9 mouse cellular contexts compared by ENCODE assay signal in genomic region chr19:5704801-5705571, GRCm38 (mm10). TPM values are rescaled to one million over a fixed set of nuclear protein-coding genes. Genes with fewer than 3 reads are reported as not detected.
A peak's percentile ranks its signal among the peaks of the same experiment; 100 is the strongest.
DNase-seq lines count a peak whose midpoint lies in the region; ATAC-seq and TF ChIP-seq lines count a peak whose summit lies in the region.
"Had no signal": no experiment of that assay in that cellular context is flagged by ENCODE, and none has a peak within 500 bp of the region (broad histone marks: within the 10 kb centered on the region; RNA-seq: fewer than 3 reads in every experiment).

No protein-coding gene starts in this region.

- DNase-seq in heart, adult 2 months, result peak in 1 of 2 experiments; percentile 44
- no peak for DNase-seq in heart, adult 8-10 months (ENCODE audit: low spot score)
- DNase-seq in ES-E14 (ENCODE audit: low read depth, low spot score), result no peak
- peak; percentile 65 for DNase-seq in thymus, postnatal 14 days
- no peak for DNase-seq in urinary bladder, postnatal 25 days (ENCODE audit: low spot score)
- DNase-seq in adrenal gland, adult 18-20 months (ENCODE audit: low spot score in 2 of 2), result no peak

- H3K4me2 ChIP-seq in heart, embryonic 12.5 days, result no peak overlapping the region
- H3K4me2 ChIP-seq in liver, embryonic 16.5 days (ENCODE audit: low read depth, low read length), result peak overlapping the region; percentile 58

- in situ Hi-C loops in ES-E14 (cut with MboI; ENCODE audit: low sequenced_read_pairs in 2 of 2, unreplicated experiment in 2 of 2), result no loop called here

- H3K9ac ChIP-seq in heart, adult 2 months (ENCODE audit: low read depth, low read length), result no peak overlapping the region
- H3K9ac ChIP-seq in ES-E14 (ENCODE audit: insufficient read depth, low read depth, low read length, poor library complexity, severe bottlenecking), result peak overlapping the region; percentile 17; the same call in 1 of the 2 replicates
- no peak overlapping the region for H3K9ac ChIP-seq in heart, embryonic 12.5 days
- peak overlapping the region; percentile 54 for H3K9ac ChIP-seq in liver, embryonic 16.5 days (ENCODE audit: low read depth, low read length)

- peaks cover 3% of the 10 kb centered on the region for H3K4me1 ChIP-seq in heart, adult 2 months (ENCODE audit: control insufficient read depth, insufficient read depth, low read length)
- peaks cover 4 to 14% of the 10 kb centered on the region in 2 experiments; a peak in 1 of 4 replicates for H3K4me1 ChIP-seq in ES-E14 (ENCODE audit: control insufficient read depth in 2 of 2, insufficient read depth in 2 of 2, low read length in 2 of 2, poor library complexity in 1 of 2)
- H3K4me1 ChIP-seq in heart, embryonic 12.5 days (replicated peaks), result peaks cover 18% of the 10 kb centered on the region
- H3K4me1 ChIP-seq in liver, embryonic 16.5 days (ENCODE audit: control insufficient read depth, low read depth, low read length), result peaks cover 28% of the 10 kb centered on the region

- peak; percentile 54; the same call in 1 of the 2 replicates for ATAC-seq in heart, embryonic 12.5 days (ENCODE audit: insufficient number of reproducible peaks, low FRiP score)
- peak; percentile 77 for ATAC-seq in liver, embryonic 16.5 days (ENCODE audit: low read depth)

- no peaks in the 10 kb centered on the region for H3K27me3 ChIP-seq in heart, adult 2 months (ENCODE audit: control insufficient read depth, insufficient read depth, low read length)
- H3K27me3 ChIP-seq in heart, embryonic 12.5 days (replicated peaks), result no peaks in the 10 kb centered on the region
- H3K27me3 ChIP-seq in liver, embryonic 16.5 days (ENCODE audit: control insufficient read depth, insufficient read depth, low read depth, low read length), result no peaks in the 10 kb centered on the region

- peak overlapping the region; percentile 13; the same call in 1 of the 2 replicates for H3K27ac ChIP-seq in heart, adult 2 months
- no peak overlapping the region for H3K27ac ChIP-seq in ES-E14 (ENCODE audit: insufficient read depth, low read depth, low read length, poor library complexity, severe bottlenecking)
- H3K27ac ChIP-seq in heart, embryonic 12.5 days (ENCODE audit: poor library complexity, severe bottlenecking), result no peak overlapping the region; the same call in 1 of the 2 replicates
- peak overlapping the region; percentile 88 for H3K27ac ChIP-seq in liver, embryonic 16.5 days (ENCODE audit: low read length)

- intact Hi-C loops in heart, adult 2 months (cut with DNase I), result no loop called here

- no peak for TF ChIP-seq CTCF in heart, adult 2 months (IDR thresholded peaks at IDR 0.05)

- no peaks in the 10 kb centered on the region for H3K36me3 ChIP-seq in heart, adult 2 months (ENCODE audit: control insufficient read depth, insufficient read depth, low read length)
- H3K36me3 ChIP-seq in ES-E14 (ENCODE audit: control insufficient read depth, insufficient read depth, low read length, poor library complexity, severe bottlenecking), result peaks cover 6% of the 10 kb centered on the region; the same call in 1 of the 2 replicates
- H3K36me3 ChIP-seq in heart, embryonic 12.5 days, result peaks cover 77% of the 10 kb centered on the region
- H3K36me3 ChIP-seq in liver, embryonic 16.5 days (ENCODE audit: control insufficient read depth, insufficient read depth), result peaks cover 66% of the 10 kb centered on the region

- no peak overlapping the region for H3K4me3 ChIP-seq in heart, adult 2 months
- no peak overlapping the region for H3K4me3 ChIP-seq in ES-E14 (ENCODE audit: insufficient read depth in 1 of 2, low read depth in 1 of 2, low read length in 2 of 2, poor library complexity in 1 of 2, severe bottlenecking in 1 of 2)
- no peak overlapping the region for H3K4me3 ChIP-seq in heart, embryonic 12.5 days
- H3K4me3 ChIP-seq in liver, embryonic 16.5 days (ENCODE audit: low read depth, low read length), result peak overlapping the region; percentile 32

- 23% methylated on average over 10 of the region's 10 CpGs for WGBS in heart, adult 2 months
- 45% methylated on average over 10 of the region's 10 CpGs for WGBS in heart, embryonic 12.5 days
- WGBS in liver, embryonic 16.5 days (ENCODE audit: insufficient replicate concordance), result 41% methylated on average over 10 of the region's 10 CpGs

- no peaks in the 10 kb centered on the region for H3K79me2 ChIP-seq in heart, adult 2 months (replicated peaks; ENCODE audit: control insufficient read depth, insufficient read depth, low read length)

- TF ChIP-seq POLR2A in heart, adult 2 months (IDR thresholded peaks at IDR 0.05; ENCODE audit: insufficient read depth, low read depth, low read length), result no peak

- TF ChIP-seq EP300 in heart, adult 2 months (IDR thresholded peaks at IDR 0.05; ENCODE audit: insufficient read depth, low read depth, low read length), result no peak

- H3K9me3 ChIP-seq in ES-E14 (ENCODE audit: control insufficient read depth, insufficient read depth, low read depth, low read length), result no peaks in the 10 kb centered on the region
- H3K9me3 ChIP-seq in heart, embryonic 12.5 days (replicated peaks), result no peaks in the 10 kb centered on the region
- H3K9me3 ChIP-seq in liver, embryonic 16.5 days (replicated peaks; ENCODE audit: control insufficient read depth, low read length), result no peaks in the 10 kb centered on the region

TF ChIP-seq in ES-E14, 5 proteins besides CTCF, POLR2A, EP300 and RAD21:
- TF ChIP-seq ZNF384 (IDR thresholded peaks at IDR 0.05; ENCODE audit: low read depth, low read length), result no peak
- no peak for TF ChIP-seq CHD2 (IDR thresholded peaks at IDR 0.05; ENCODE audit: low read depth, low read length)
- no peak for TF ChIP-seq ZC3H11A (IDR thresholded peaks at IDR 0.05; ENCODE audit: borderline replicate concordance, low read depth, low read length)
- TF ChIP-seq MAFK (IDR thresholded peaks at IDR 0.05; ENCODE audit: insufficient read depth, low read depth, low read length), result no peak
- TF ChIP-seq HCFC1 (IDR thresholded peaks at IDR 0.05; ENCODE audit: borderline replicate concordance, insufficient read depth, low read length), result no peak

RNA-seq across cellular contexts. Expression of gene Kcnk7, which starts 0.8 kb away (rescaled TPM):
- not detected for total RNA-seq in heart, adult 2 months (2021)
- not detected in 2 replicates for polyA plus RNA-seq in heart, adult 2 months (2012; rRNA removed)
- total RNA-seq in heart, adult 8-10 months (2022), result not detected
- total RNA-seq in ES-E14 (2012; rRNA removed), result 0.63 and 0.67 TPM in 2 replicates
- 0.17 TPM in 1 of 2 replicates, not detected in the other for polyA plus RNA-seq in heart, embryonic 12.5 days (2016; fragmentation: Nextera tagmentation; extraction: Ambion mirVana)
- polyA plus RNA-seq in liver, embryonic 16.5 days (2015; fragmentation: Nextera tagmentation; extraction: Ambion mirVana), result 0.14 TPM in 2 replicates
- total RNA-seq in adrenal gland, adult 18-20 months (2021), result not detected
- polyA plus RNA-seq: limb, embryonic 11.5 days had no signal

RNA-seq across cellular contexts. Expression of gene Pcnx3, which starts 16.3 kb away (rescaled TPM):
- total RNA-seq in heart, adult 2 months (2021), result 10 to 100 TPM; 17.5 to 18.6 TPM
- polyA plus RNA-seq in heart, adult 2 months (2012; rRNA removed), result 33.6 and 40.1 TPM in 2 replicates
- 10 to 100 TPM; 18.0 to 21.9 (median 19.8) TPM for total RNA-seq in heart, adult 8-10 months (2022)
- 63.9 and 98.9 TPM in 2 replicates for total RNA-seq in ES-E14 (2012; rRNA removed)
- polyA plus RNA-seq in heart, embryonic 12.5 days (2016; fragmentation: Nextera tagmentation; extraction: Ambion mirVana), result 22.0 and 22.3 TPM in 2 replicates
- 8.2 and 9.7 TPM in 2 replicates for polyA plus RNA-seq in liver, embryonic 16.5 days (2015; fragmentation: Nextera tagmentation; extraction: Ambion mirVana)
- 100 to 1,000 TPM in 1 of 2 experiments, 10 to 100 TPM in 1; 84.6 to 103 TPM for total RNA-seq in adrenal gland, adult 18-20 months (2021)

RNA-seq across cellular contexts. Expression of gene Map3k11, which starts 16.4 kb away (rescaled TPM):
- 10 to 100 TPM; 20.8 to 23.2 TPM for total RNA-seq in heart, adult 2 months (2021)
- polyA plus RNA-seq in heart, adult 2 months (2012; rRNA removed), result 31.5 and 31.9 TPM in 2 replicates
- 10 to 100 TPM; 22.1 to 24.1 (median 23.2) TPM for total RNA-seq in heart, adult 8-10 months (2022)
- total RNA-seq in ES-E14 (2012; rRNA removed), result 15.0 and 19.3 TPM in 2 replicates
- 30.6 and 32.8 TPM in 2 replicates for polyA plus RNA-seq in heart, embryonic 12.5 days (2016; fragmentation: Nextera tagmentation; extraction: Ambion mirVana)
- 12.9 and 15.2 TPM in 2 replicates for polyA plus RNA-seq in liver, embryonic 16.5 days (2015; fragmentation: Nextera tagmentation; extraction: Ambion mirVana)
- total RNA-seq in adrenal gland, adult 18-20 months (2021), result 10 to 100 TPM; 36.9 to 45.8 TPM

RNA-seq across cellular contexts. Expression of gene Ehbp1l1, which starts 21.1 kb away (rescaled TPM):
- 100 to 1,000 TPM; 128 to 137 TPM for total RNA-seq in heart, adult 2 months (2021)
- polyA plus RNA-seq in heart, adult 2 months (2012; rRNA removed), result 100 and 121 TPM in 2 replicates
- total RNA-seq in heart, adult 8-10 months (2022), result 100 to 1,000 TPM; 145 to 158 (median 149) TPM
- 9.0 and 16.4 TPM in 2 replicates for total RNA-seq in ES-E14 (2012; rRNA removed)
- 121 and 123 TPM in 2 replicates for polyA plus RNA-seq in heart, embryonic 12.5 days (2016; fragmentation: Nextera tagmentation; extraction: Ambion mirVana)
- 104 and 105 TPM in 2 replicates for polyA plus RNA-seq in liver, embryonic 16.5 days (2015; fragmentation: Nextera tagmentation; extraction: Ambion mirVana)
- 10 to 100 TPM; 33.5 to 45.6 TPM for total RNA-seq in adrenal gland, adult 18-20 months (2021)

RNA-seq across cellular contexts. Expression of gene Fam89b, which starts 24.5 kb away (rescaled TPM):
- 10 to 100 TPM; 24.2 to 26.3 TPM for total RNA-seq in heart, adult 2 months (2021)
- polyA plus RNA-seq in heart, adult 2 months (2012; rRNA removed), result 75.7 and 80.7 TPM in 2 replicates
- 10 to 100 TPM; 22.8 to 26.9 (median 24.2) TPM for total RNA-seq in heart, adult 8-10 months (2022)
- 12.3 and 16.4 TPM in 2 replicates for total RNA-seq in ES-E14 (2012; rRNA removed)
- 78.9 and 81.3 TPM in 2 replicates for polyA plus RNA-seq in heart, embryonic 12.5 days (2016; fragmentation: Nextera tagmentation; extraction: Ambion mirVana)
- 29.7 and 32.5 TPM in 2 replicates for polyA plus RNA-seq in liver, embryonic 16.5 days (2015; fragmentation: Nextera tagmentation; extraction: Ambion mirVana)
- 10 to 100 TPM; 42.9 to 61.5 TPM for total RNA-seq in adrenal gland, adult 18-20 months (2021)

Comparison
In these comparisons a context has a peak if more than half of its experiments do, and no peak if none do; other contexts are left out.
1. H3K27ac ChIP-seq: peak in heart, adult 2 months (single experiment) and liver, embryonic 16.5 days (single experiment); none in ES-E14 (single experiment) and heart, embryonic 12.5 days (single experiment).
2. H3K9ac ChIP-seq: peak in ES-E14 (single experiment) and liver, embryonic 16.5 days (single experiment); none in heart, adult 2 months (single experiment) and heart, embryonic 12.5 days (single experiment).